Mouse (Mus musculus) cerebellum, adult 11-12 months (tissue): ENCODE results near the gene Dph1.

ENCODE experiments used
- DNase-seq: peaks from one replicate; pipeline ENCODE4 v3.0.0; 2022

Dph1 gene

GRCm38 (mm10) chr11:75157901-75158300 is 33.1 kb downstream of the Dph1 start:
- no peak for DNase-seq

GRCm38 (mm10) chr11:75157037-75157436 is 34.0 kb downstream of the Dph1 start:
- no peak for DNase-seq

GRCm38 (mm10) chr11:75156416-75156815 is 34.6 kb downstream of the Dph1 start:
- DNase-seq, result no peak

GRCm38 (mm10) chr11:75155985-75156384 is 35.1 kb downstream of the Dph1 start:
- no peak for DNase-seq

- DNase-seq, result no peak
Measured at GRCm38 (mm10) chr11:75154053-75154585, 36.9 kb downstream of the Dph1 start.

- DNase-seq, result peak; percentile 87
Measured at GRCm38 (mm10) chr11:75152603-75153557, 38.2 kb downstream of the Dph1 start.

- DNase-seq, result no peak
Measured at GRCm38 (mm10) chr11:75150346-75150745, 40.7 kb downstream of the Dph1 start.

GRCm38 (mm10) chr11:75148332-75149035 is 42.6 kb downstream of the Dph1 start:
- no peak for DNase-seq

- DNase-seq, result no peak
Measured at GRCm38 (mm10) chr11:75147846-75148168, 43.2 kb downstream of the Dph1 start.

GRCm38 (mm10) chr11:75147106-75147845 is 43.8 kb downstream of the Dph1 start:
- DNase-seq, result no peak

GRCm38 (mm10) chr11:75145841-75146240 is 45.2 kb downstream of the Dph1 start:
- no peak for DNase-seq

- DNase-seq, result no peak
Measured at GRCm38 (mm10) chr11:75142749-75143148, 48.3 kb downstream of the Dph1 start.

GRCm38 (mm10) chr11:75141913-75142312 is 49.1 kb downstream of the Dph1 start:
- DNase-seq, result no peak

- DNase-seq, result no peak
Measured at GRCm38 (mm10) chr11:75141038-75141437, 50.0 kb downstream of the Dph1 start.

- no peak for DNase-seq
Measured at GRCm38 (mm10) chr11:75140431-75140830, 50.6 kb downstream of the Dph1 start.

GRCm38 (mm10) chr11:75139122-75139963 is 51.7 kb downstream of the Dph1 start:
- no peak for DNase-seq

GRCm38 (mm10) chr11:75136666-75137398 is 54.2 kb downstream of the Dph1 start:
- DNase-seq, result no peak

GRCm38 (mm10) chr11:75135358-75135757 is 55.7 kb downstream of the Dph1 start:
- DNase-seq, result no peak

GRCm38 (mm10) chr11:75134485-75135068 is 56.5 kb downstream of the Dph1 start:
- no peak for DNase-seq

GRCm38 (mm10) chr11:75133951-75134350 is 57.1 kb downstream of the Dph1 start:
- no peak for DNase-seq

- DNase-seq, result peak; percentile 65
Measured at GRCm38 (mm10) chr11:75133391-75133790, 57.6 kb downstream of the Dph1 start.
